Comparison of ENCODE assay signal across 8 mouse cellular contexts in genomic region chr8:126806181-126806560, GRCm38 (mm10).
DNase-seq lines count a peak whose midpoint lies in the region; ATAC-seq lines count a peak whose summit lies in the region.

No protein-coding gene starts in this region.

- H3K27me3 ChIP-seq in limb, embryonic 11.5 days (ENCODE audit: control insufficient read depth, insufficient read depth, low read length), result no peaks in the 10 kb centered on the region

- H3K27ac ChIP-seq in brown adipose tissue, adult 24 weeks (replicated peaks; ENCODE audit: low read depth, low read length), result peak overlapping the region; percentile 95
- H3K27ac ChIP-seq in limb, embryonic 11.5 days (replicated peaks; ENCODE audit: low read depth, low read length), result peak overlapping the region; percentile 56; the same call in 1 of the 2 replicates

- peak overlapping the region; percentile 3; the same call in 1 of the 2 replicates for H3K9ac ChIP-seq in limb, embryonic 11.5 days (ENCODE audit: low read length)

- no peak overlapping the region for H3K4me3 ChIP-seq in brown adipose tissue, adult 24 weeks (ENCODE audit: insufficient read depth, low read depth, low read length)
- H3K4me3 ChIP-seq in limb, embryonic 11.5 days (ENCODE audit: low read depth, low read length), result no peak overlapping the region

- DNase-seq in kidney, adult 11 months, result peak; percentile 71
- no peak for DNase-seq in kidney, postnatal 14 days
- DNase-seq in A20 (ENCODE audit: low read depth, low spot score), result peak; percentile 59
- no peak for DNase-seq in limb, embryonic 11.5 days (ENCODE audit: low spot score)
- DNase-seq in adrenal gland, postnatal 36 days, result no peak
- DNase-seq in right cerebral cortex, postnatal 25 days, result no peak

- H3K4me2 ChIP-seq in limb, embryonic 11.5 days (ENCODE audit: low read depth, severe bottlenecking), result no peak overlapping the region

- ATAC-seq in limb, embryonic 11.5 days (ENCODE audit: insufficient number of reproducible peaks, low FRiP score, low TSS enrichment, low read depth), result no peak
- no peak for ATAC-seq in inflammation-experienced regulatory T-cells, adult 6 months

- peaks cover 33% of the 10 kb centered on the region for H3K4me1 ChIP-seq in brown adipose tissue, adult 24 weeks (ENCODE audit: control insufficient read depth, insufficient read depth, insufficient read length, low read length)
- no peaks in the 10 kb centered on the region for H3K4me1 ChIP-seq in limb, embryonic 11.5 days (ENCODE audit: control insufficient read depth, insufficient read depth, low read length)

- no peaks in the 10 kb centered on the region for H3K36me3 ChIP-seq in limb, embryonic 11.5 days (ENCODE audit: control insufficient read depth, insufficient read depth, low read length)

- H3K9me3 ChIP-seq in limb, embryonic 11.5 days (ENCODE audit: control insufficient read depth, low read length), result no peaks in the 10 kb centered on the region

- 72% methylated on average over 3 of the region's 3 CpGs for WGBS in limb, embryonic 11.5 days

Comparison
In these comparisons a context has a peak if more than half of its experiments do, and no peak if none do; other contexts are left out.
1. DNase-seq: peak in kidney, adult 11 months (single experiment) and A20 (single experiment); none in kidney, postnatal 14 days (single experiment), limb, embryonic 11.5 days (single experiment), adrenal gland, postnatal 36 days (0 of 2) and right cerebral cortex, postnatal 25 days (single experiment).